Mouse (Mus musculus) limb, embryonic 14.5 days (tissue): ENCODE measurements around the gene Plagl2. TPM values are rescaled to one million over a fixed set of nuclear protein-coding genes. Genes with fewer than 3 reads are reported as not detected.

Experiments used
- ATAC-seq: fragments of 200-750 bp; cut with Nextera tagmentation; 2 replicates; pipeline ENCODE4 v1.8.0; 2017; ENCODE audit warnings: low read depth, moderate number of reproducible peaks, moderate TSS enrichment; ENCODE audit not compliant: low FRiP score
- DNase-seq: peaks from one replicate; pipeline ENCODE4 v3.0.0-alpha.2; 2015; ENCODE audit warnings: low spot score
- H3K27ac ChIP-seq: fragments of 300-500 bp; sonication (generic); replicated peaks from 2 replicates; pipeline ENCODE4 v1.5.1; 2014; ENCODE audit warnings: low read depth, mild to moderate bottlenecking, low read length, moderate library complexity, mixed read lengths
- H3K27me3 ChIP-seq: fragments of 300-500 bp; sonication (generic); 2 replicates; pipeline ENCODE4 v1.6.1; 2014; ENCODE audit warnings: low read length, mixed read lengths; ENCODE audit not compliant: control insufficient read depth, insufficient read depth
- H3K36me3 ChIP-seq: fragments of 300-500 bp; sonication (generic); 2 replicates; pipeline ENCODE4 v1.6.1; 2014; ENCODE audit warnings: mild to moderate bottlenecking, low read length, moderate library complexity, mixed read lengths; ENCODE audit not compliant: control insufficient read depth, insufficient read depth
- H3K4me1 ChIP-seq: fragments of 300-500 bp; sonication (generic); 2 replicates; pipeline ENCODE4 v1.6.1; 2014; ENCODE audit warnings: antibody characterized with exemption, low read length, mixed read lengths; ENCODE audit not compliant: control insufficient read depth, insufficient read depth
- H3K4me2 ChIP-seq: fragments of 300-500 bp; sonication (generic); replicated peaks from 2 replicates; pipeline ENCODE4 v1.6.1; 2014; ENCODE audit warnings: low read depth, mild to moderate bottlenecking, low read length, moderate library complexity; ENCODE audit not compliant: severe bottlenecking
- H3K4me3 ChIP-seq: fragments of 300-500 bp; sonication (generic); replicated peaks from 2 replicates; pipeline ENCODE4 v1.5.1; 2014; ENCODE audit warnings: low read length
- H3K9ac ChIP-seq: fragments of 300-500 bp; sonication (generic); 2 replicates; pipeline ENCODE4 v1.6.1; 2014; ENCODE audit warnings: mild to moderate bottlenecking, low read depth, low read length, moderate library complexity; ENCODE audit not compliant: severe bottlenecking
- H3K9me3 ChIP-seq: fragments of 300-500 bp; sonication (generic); 2 replicates; pipeline ENCODE4 v1.6.1; 2016; ENCODE audit warnings: low read length; ENCODE audit not compliant: control insufficient read depth
- POLR2A ChIP-seq: fragments of 200-500 bp; IDR thresholded peaks from 2 replicates; pipeline ENCODE4 v1.8.0; 2012; ENCODE audit warnings: inconsistent platforms, mild to moderate bottlenecking, moderate library complexity, borderline replicate concordance; ENCODE audit not compliant: insufficient read depth, insufficient read length; ENCODE audit errors: extremely low read depth
- WGBS: fragments of 180-500 bp; shearing (Covaris S2); extraction: QIAGEN DNeasy Blood & Tissue Kit; methylation state at CpG from one replicate; pipeline ENCODE4 v1.1.7; 2014; 5-methylcytosine and 5-hydroxymethylcytosine counted together
- polyA plus RNA-seq, 2 experiments: library from polyadenylated mRNA; depleted of rRNA in 1 of 2; stranded (reverse) in 1 of 2; unstranded in 1 of 2; fragments of >200 nt; fragmentation: Nextera tagmentation in 1 of 2; extraction: Ambion mirVana in 1 of 2; gene quantifications; 2 replicates each; pipeline versions ENCODE4 v1.2.1 to v1.2.3; 2012 to 2014

The Plagl2 gene
- polyA plus RNA-seq, 2 experiments: 17.8 to 20.2 TPM

DNA sequence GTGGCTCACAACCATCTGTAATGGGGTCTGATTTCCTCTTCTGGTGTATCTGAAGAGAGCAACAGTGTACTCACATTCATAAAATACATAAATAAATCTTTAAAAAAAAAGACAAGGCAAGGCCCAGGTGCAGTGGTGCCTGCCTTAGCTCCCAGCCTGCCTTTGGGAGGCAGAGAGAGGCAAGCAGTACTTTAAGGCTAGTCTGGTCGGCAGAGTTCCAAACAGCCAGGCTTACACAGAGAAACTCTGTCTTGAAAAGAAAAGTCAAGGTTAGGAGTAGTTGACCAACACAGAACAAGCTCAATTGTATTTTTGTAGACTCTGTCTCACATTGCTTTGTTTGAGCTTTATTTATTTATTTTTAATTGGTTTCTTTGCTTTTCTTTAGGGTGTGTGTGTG lies 38.5 kb downstream of the Plagl2 start:
- ATAC-seq (no peak), DNase-seq (no peak)
- Histone ChIP-seq H3K4me1 (no peaks in the 10 kb centered on the region), H3K9me3 (no peaks in the 10 kb centered on the region), H3K4me2 (no peak overlapping the region), H3K9ac (no peak overlapping the region), H3K4me3 (no peak overlapping the region), H3K27me3 (no peaks in the 10 kb centered on the region), H3K27ac (no peak overlapping the region), H3K36me3 (peaks cover 79% of the 10 kb centered on the region)
- WGBS: 91% methylated on average over 1 of the region's 1 CpGs
- TF ChIP-seq POLR2A: no peak

DNA sequence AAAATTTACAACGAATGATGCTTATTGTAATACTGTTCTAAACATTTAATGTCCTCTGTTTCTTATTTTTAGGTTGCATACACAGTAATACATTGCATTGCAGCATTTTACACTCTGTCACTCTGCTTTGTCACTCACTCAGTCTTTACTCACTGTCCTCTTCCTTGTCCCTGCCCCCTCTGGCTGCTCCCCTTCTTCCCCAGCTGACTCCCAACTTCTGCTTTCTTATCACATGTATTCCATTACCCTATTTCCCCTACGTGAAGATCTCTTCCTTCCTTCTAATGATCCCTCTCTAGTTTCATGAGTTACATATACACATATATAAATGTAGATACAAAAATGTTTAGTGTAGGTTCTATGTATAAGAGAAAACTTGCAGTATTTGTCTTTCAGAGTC lies 42.1 kb downstream of the Plagl2 start:
- H3K36me3 ChIP-seq: peaks cover 75% of the 10 kb centered on the region
- no peak for DNase-seq

DNA sequence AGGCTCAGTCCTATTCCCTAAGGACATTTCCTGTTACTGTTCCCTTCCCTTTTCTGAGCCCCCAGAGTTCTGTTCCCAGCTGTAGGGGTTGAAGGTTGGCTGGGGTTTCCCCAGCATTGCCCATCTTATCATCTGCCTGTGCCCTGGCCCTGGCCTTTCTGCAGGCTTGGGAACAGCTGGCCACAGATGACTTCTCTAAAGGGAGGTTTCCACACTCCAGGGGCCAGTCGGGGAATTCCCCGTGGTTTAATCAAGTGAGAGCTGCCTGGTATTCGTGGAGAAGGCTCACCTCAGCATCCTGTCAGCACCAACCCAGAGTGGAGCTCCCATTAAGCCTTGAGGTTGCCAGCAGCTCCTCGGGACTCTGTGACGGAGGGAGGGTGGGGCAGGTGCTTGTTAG lies 42.7 kb downstream of the Plagl2 start:
- Histone ChIP-seq H3K4me1 (no peaks in the 10 kb centered on the region), H3K4me3 (no peak overlapping the region), H3K4me2 (no peak overlapping the region), H3K36me3 (peaks cover 69% of the 10 kb centered on the region), H3K27ac (no peak overlapping the region), H3K27me3 (no peaks in the 10 kb centered on the region), H3K9ac (no peak overlapping the region), H3K9me3 (no peaks in the 10 kb centered on the region)
- DNase-seq (no peak), ATAC-seq (no peak)
- WGBS: 70% methylated on average over 5 of the region's 5 CpGs
- TF ChIP-seq POLR2A: no peak

More for the DNA sequence above, 42.1 kb downstream of the Plagl2 start:
- no peak overlapping the region for H3K9ac ChIP-seq
- TF ChIP-seq POLR2A: no peak
- H3K27ac ChIP-seq: no peak overlapping the region
- no peak overlapping the region for H3K4me3 ChIP-seq
- H3K4me2 ChIP-seq: no peak overlapping the region
- H3K27me3 ChIP-seq: no peaks in the 10 kb centered on the region
- H3K4me1 ChIP-seq: no peaks in the 10 kb centered on the region
- 75% methylated on average over 2 of the region's 2 CpGs for WGBS
- no peaks in the 10 kb centered on the region for H3K9me3 ChIP-seq
- no peak for ATAC-seq

DNA sequence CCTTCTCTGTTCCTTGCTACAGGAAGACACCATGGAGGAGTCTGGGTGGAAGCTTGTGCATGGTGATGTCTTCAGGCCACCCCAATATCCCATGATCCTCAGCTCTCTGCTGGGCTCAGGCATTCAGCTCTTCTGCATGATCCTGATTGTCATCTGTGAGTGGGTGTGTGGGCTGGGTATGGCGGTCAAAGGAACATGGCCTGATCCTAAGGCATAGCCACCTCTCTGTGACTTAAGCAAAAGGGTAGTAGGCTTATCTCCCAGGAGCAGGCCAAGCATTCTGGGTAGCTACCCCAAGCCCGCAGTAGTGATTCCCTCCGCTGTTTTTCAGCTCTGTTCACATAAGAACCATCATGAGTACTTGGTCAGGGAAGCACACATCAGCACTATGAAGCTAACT lies 47.0 kb downstream of the Plagl2 start:
- H3K4me1 ChIP-seq: no peaks in the 10 kb centered on the region
- H3K27ac ChIP-seq: no peak overlapping the region
- 94% methylated on average over 3 of the region's 3 CpGs for WGBS
- H3K4me3 ChIP-seq: no peak overlapping the region
- no peak for DNase-seq
- no peak overlapping the region for H3K4me2 ChIP-seq
- no peak overlapping the region for H3K9ac ChIP-seq
- no peak for TF ChIP-seq POLR2A
- ATAC-seq: no peak
- no peaks in the 10 kb centered on the region for H3K27me3 ChIP-seq
- H3K36me3 ChIP-seq: peaks cover 82% of the 10 kb centered on the region
- no peaks in the 10 kb centered on the region for H3K9me3 ChIP-seq

DNA sequence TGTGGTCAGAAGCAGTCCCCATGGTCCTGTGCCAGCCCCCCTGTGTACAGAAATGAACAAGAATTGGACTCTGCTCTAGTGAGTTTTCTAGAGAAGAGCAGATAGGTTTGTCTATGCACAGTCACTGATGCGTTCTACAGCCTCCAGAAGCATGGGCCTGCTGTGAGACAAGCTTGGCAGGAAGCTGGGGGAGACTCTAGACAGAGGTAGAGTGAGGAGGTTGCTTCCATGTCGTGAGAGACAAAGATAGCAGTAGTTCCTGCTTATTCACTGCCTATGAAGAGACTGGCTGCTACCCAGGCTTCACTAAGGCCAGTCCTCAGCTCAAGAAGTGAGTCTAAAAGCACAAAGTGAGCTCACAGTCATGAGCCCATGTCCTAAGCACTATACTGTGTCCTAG lies 50.0 kb downstream of the Plagl2 start:
- DNase-seq (no peak), ATAC-seq (no peak)
- no peaks in the 10 kb centered on the region for H3K9me3 ChIP-seq
- TF ChIP-seq POLR2A: no peak
- H3K9ac ChIP-seq: no peak overlapping the region
- H3K4me1 ChIP-seq: no peaks in the 10 kb centered on the region
- WGBS: 81% methylated on average over 2 of the region's 2 CpGs
- H3K27ac ChIP-seq: no peak overlapping the region
- H3K36me3 ChIP-seq: peaks cover 90% of the 10 kb centered on the region
- H3K4me2 ChIP-seq: no peak overlapping the region
- H3K27me3 ChIP-seq: no peaks in the 10 kb centered on the region
- no peak overlapping the region for H3K4me3 ChIP-seq

DNA sequence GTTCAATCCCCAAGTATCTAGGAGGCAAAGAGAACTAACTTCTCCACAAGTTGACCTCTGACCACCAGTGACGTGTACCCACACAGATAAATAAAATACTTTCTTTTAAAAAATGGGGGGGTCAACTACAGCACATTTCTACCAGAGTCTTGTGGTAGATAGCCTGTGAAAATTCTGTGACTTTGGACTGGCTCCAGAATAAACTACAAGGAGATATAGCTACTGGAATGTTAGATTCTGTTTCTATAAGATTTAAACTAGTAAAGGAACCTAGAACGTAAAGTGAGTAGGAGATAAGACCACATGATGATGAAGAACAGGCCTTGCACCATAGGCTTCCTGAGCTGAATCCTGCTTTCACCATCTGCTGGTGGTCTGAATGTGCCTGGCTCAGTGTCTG lies 53.4 kb downstream of the Plagl2 start:
- Histone ChIP-seq H3K27ac (no peak overlapping the region), H3K9ac (no peak overlapping the region), H3K4me3 (no peak overlapping the region), H3K27me3 (no peaks in the 10 kb centered on the region), H3K4me1 (no peaks in the 10 kb centered on the region), H3K36me3 (peaks cover 96% of the 10 kb centered on the region), H3K9me3 (no peaks in the 10 kb centered on the region), H3K4me2 (no peak overlapping the region)
- WGBS: 79% methylated on average over 2 of the region's 2 CpGs
- no peak for TF ChIP-seq POLR2A
- DNase-seq (no peak), ATAC-seq (no peak)
